Mouse (Mus musculus): ENCODE measurements around the gene Fam8a1.

Fam8a1 gene

GRCm38 (mm10) chr13:46669048-46669619 lies at the start of gene Fam8a1:
TSS of gene Fam8a1 (plus strand) at chr13:46669522.
- DNase-seq (ENCODE audit: low spot score in 2 of 2), result peak; percentile 90 to 91

GRCm38 (mm10) chr13:46619633-46620032 lies 49.7 kb upstream of the Fam8a1 start:
- DNase-seq (ENCODE audit: low spot score in 2 of 2), result no peak

GRCm38 (mm10) chr13:46620964-46621757 lies 48.2 kb upstream of the Fam8a1 start:
- DNase-seq (ENCODE audit: low spot score in 2 of 2), result no peak

- no peak for DNase-seq (ENCODE audit: low spot score in 2 of 2)
These were observed 42.7 kb upstream of the Fam8a1 start for GRCm38 (mm10) chr13:46626608-46627007.

- DNase-seq (ENCODE audit: low spot score in 2 of 2), result no peak
These were observed 41.5 kb upstream of the Fam8a1 start for GRCm38 (mm10) chr13:46627841-46628240.

- DNase-seq (ENCODE audit: low spot score in 2 of 2), result no peak
These were observed 39.9 kb upstream of the Fam8a1 start for GRCm38 (mm10) chr13:46629391-46629790.

GRCm38 (mm10) chr13:46632796-46633195 lies 36.5 kb upstream of the Fam8a1 start:
- DNase-seq (ENCODE audit: low spot score in 2 of 2), result no peak

- no peak for DNase-seq (ENCODE audit: low spot score in 2 of 2)
These were observed 35.8 kb upstream of the Fam8a1 start for GRCm38 (mm10) chr13:46633320-46634132.

- DNase-seq (ENCODE audit: low spot score in 2 of 2), result no peak
These were observed 35.2 kb upstream of the Fam8a1 start for GRCm38 (mm10) chr13:46634133-46634488.

GRCm38 (mm10) chr13:46640608-46641468 lies 28.5 kb upstream of the Fam8a1 start:
- no peak for DNase-seq (ENCODE audit: low spot score in 2 of 2)

GRCm38 (mm10) chr13:46642318-46642717 lies 27.0 kb upstream of the Fam8a1 start:
- DNase-seq (ENCODE audit: low spot score in 2 of 2), result no peak

- no peak for DNase-seq (ENCODE audit: low spot score in 2 of 2)
These were observed 25.1 kb upstream of the Fam8a1 start for GRCm38 (mm10) chr13:46644175-46644574.

GRCm38 (mm10) chr13:46645476-46645875 lies 23.8 kb upstream of the Fam8a1 start:
- DNase-seq (ENCODE audit: low spot score in 2 of 2), result no peak

GRCm38 (mm10) chr13:46651853-46652252 lies 17.5 kb upstream of the Fam8a1 start:
- no peak for DNase-seq (ENCODE audit: low spot score in 2 of 2)

- no peak for DNase-seq (ENCODE audit: low spot score in 2 of 2)
These were observed 16.7 kb upstream of the Fam8a1 start for GRCm38 (mm10) chr13:46652671-46653070.

GRCm38 (mm10) chr13:46653671-46654070 lies 15.7 kb upstream of the Fam8a1 start:
- DNase-seq (ENCODE audit: low spot score in 2 of 2), result no peak

GRCm38 (mm10) chr13:46654566-46654965 lies 14.8 kb upstream of the Fam8a1 start:
- DNase-seq (ENCODE audit: low spot score in 2 of 2), result no peak

- no peak for DNase-seq (ENCODE audit: low spot score in 2 of 2)
These were observed 10.1 kb upstream of the Fam8a1 start for GRCm38 (mm10) chr13:46659211-46659610.

GRCm38 (mm10) chr13:46663461-46663964 lies 5.8 kb upstream of the Fam8a1 start:
- no peak for DNase-seq (ENCODE audit: low spot score in 2 of 2)

- no peak for DNase-seq (ENCODE audit: low spot score in 2 of 2)
These were observed 424 bp downstream of the Fam8a1 start for GRCm38 (mm10) chr13:46669620-46670271.

GRCm38 (mm10) chr13:46670514-46670913 lies 1.2 kb downstream of the Fam8a1 start:
- no peak for DNase-seq (ENCODE audit: low spot score in 2 of 2)
